Mouse (Mus musculus): ENCODE measurements around the gene Wdr19.
"Not testable (repeated sequence)": the region's sequence is repeated elsewhere in the genome, so short reads cannot be mapped to it uniquely, and the experiment has no call there.

Gene Wdr19

DNA sequence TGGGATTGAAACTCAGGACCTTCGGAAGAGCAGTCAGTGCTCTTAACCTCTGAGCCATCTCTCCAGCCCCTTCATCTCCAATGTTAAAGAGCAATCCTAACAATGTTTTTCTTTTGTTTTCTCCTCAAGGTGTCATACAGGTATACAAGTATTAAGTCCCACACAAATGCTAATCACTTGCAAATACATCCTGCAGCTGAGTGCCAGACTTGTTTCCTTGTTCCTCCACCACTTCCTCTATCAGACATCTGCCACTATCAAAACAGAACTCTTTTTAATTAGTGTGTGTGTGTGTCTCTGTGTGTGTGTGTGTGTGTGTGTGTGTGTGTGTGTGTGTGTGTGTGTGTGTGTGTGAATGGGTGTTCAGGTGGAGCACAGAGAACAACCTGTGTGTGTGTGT is 100.1 kb downstream of the Wdr19 start:
- DNase-seq (ENCODE audit: low spot score), result not testable (repeated sequence)

DNA sequence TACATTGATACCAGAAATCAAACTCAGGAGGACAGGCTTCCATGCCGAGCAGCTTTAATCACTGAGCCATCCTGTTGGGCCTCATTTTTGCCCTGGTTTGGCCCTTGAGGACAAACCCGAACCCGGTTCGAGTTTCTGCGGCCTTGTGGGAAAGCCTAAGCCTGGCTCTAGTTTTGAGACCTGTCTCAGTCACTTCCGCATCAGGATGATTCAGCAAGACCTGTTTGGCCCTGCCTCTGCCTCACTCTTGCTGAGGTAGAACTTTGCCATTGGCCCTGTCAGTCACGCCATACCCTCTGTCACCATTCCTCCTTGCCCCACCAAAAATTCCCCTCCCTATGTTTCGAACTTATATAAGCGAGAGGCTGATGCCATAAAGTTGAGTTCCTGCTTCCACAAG is 100.6 kb downstream of the Wdr19 start:
- DNase-seq (ENCODE audit: low spot score), result no peak

DNA sequence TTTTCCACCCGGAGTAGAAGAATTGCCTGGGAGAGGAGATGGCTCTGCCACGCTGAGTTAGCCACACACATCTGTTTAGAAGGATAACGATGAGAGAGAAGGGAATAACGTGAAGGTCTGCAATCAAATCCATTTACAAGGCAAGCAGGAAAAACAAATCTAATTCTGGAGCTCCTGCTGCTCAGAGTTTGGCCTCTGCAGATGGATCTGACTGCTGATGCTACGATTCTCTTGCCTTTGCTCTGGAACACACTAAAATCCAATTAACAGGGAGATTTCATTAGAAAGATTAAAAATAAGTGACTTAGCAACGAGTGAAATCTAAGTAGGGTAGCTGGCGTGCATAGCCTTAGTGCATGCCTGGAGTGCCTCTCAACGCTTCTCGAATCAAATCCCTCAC is 106.0 kb downstream of the Wdr19 start:
- DNase-seq (ENCODE audit: low spot score), result no peak

DNA sequence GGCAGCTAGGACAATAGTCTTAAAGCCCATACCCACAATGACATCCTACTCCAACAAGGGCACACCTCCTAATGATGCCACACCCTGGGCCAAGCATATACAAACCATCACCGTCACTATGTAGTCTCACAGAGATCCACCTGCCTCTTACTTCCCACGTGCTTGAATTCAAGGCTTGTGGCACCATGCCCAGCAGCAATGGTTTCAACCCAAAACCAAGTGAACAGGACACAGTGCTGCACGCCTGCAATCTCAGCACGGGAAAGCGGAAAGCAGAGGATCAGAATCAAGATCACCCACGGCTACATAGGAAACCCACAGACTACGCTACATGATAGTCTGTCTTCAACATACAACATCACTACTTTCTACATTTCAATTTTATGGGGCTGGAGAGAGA is 108.7 kb downstream of the Wdr19 start:
- DNase-seq (ENCODE audit: low spot score), result no peak

DNA sequence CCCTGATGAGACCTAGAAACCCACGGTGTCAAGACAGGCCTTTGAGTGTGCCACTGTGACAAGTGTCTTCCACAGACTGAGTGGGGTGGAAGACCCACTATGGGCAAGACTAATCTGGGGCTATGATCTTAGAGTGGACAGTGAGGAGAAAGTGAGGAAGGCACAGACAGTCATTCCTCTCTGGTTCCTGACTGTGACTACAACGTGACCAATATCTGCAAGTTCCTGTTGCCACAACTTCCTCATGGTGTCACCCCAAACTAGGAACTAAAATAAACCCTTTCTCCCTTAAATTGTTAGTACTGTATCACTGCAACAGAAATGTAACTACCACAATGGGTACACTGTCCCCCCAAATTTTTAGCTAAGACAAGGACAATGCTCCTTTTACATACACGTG is 109.4 kb downstream of the Wdr19 start:
- DNase-seq (ENCODE audit: low spot score), result no peak

Data from adipocyte (in vitro differentiated cells).